26 mouse cellular contexts compared by ENCODE assay signal in genomic region chr2:9595236-9595850, GRCm38 (mm10).
DNase-seq lines count a peak whose midpoint lies in the region; ATAC-seq and TF ChIP-seq lines count a peak whose summit lies in the region.
"Had no signal": no experiment of that assay in that cellular context is flagged by ENCODE, and none has a peak within 500 bp of the region (broad histone marks: within the 10 kb centered on the region; RNA-seq: fewer than 3 reads in every experiment).

No protein-coding gene starts in this region.

- no peak overlapping the region for H3K4me2 ChIP-seq in midbrain, embryonic 13.5 days (replicated peaks)
- H3K4me2 ChIP-seq: heart, embryonic 11.5 days; hindbrain, embryonic 14.5 days; intestine, embryonic 15.5 days; liver, embryonic 12.5 days; midbrain, embryonic 15.5 days had no signal

- H3K4me1 ChIP-seq in thymus, adult 2 months (replicated peaks; ENCODE audit: control insufficient read depth, insufficient read depth, low read length), result peaks cover 31% of the 10 kb centered on the region
- H3K4me1 ChIP-seq in midbrain, embryonic 13.5 days (replicated peaks), result no peaks in the 10 kb centered on the region
- H3K4me1 ChIP-seq in hindbrain, embryonic 10.5 days (replicated peaks), result no peaks in the 10 kb centered on the region
- H3K4me1 ChIP-seq: intestine, embryonic 15.5 days; liver, embryonic 12.5 days; midbrain, embryonic 15.5 days had no signal

- H3K27ac ChIP-seq in thymus, adult 2 months (ENCODE audit: control insufficient read depth, insufficient read depth, low read length), result peak overlapping the region; percentile 99
- H3K27ac ChIP-seq in midbrain, embryonic 13.5 days, result no peak overlapping the region
- H3K27ac ChIP-seq in hindbrain, embryonic 10.5 days, result no peak overlapping the region
- H3K27ac ChIP-seq: hindbrain, embryonic 14.5 days; intestine, embryonic 15.5 days; liver, embryonic 12.5 days; macrophage; midbrain, embryonic 15.5 days had no signal

- peak; percentile 8 for ATAC-seq in activated CD4-positive, CD25-positive, alpha-beta regulatory T cell, adult 4 months
- no peak for ATAC-seq in midbrain, embryonic 13.5 days
- ATAC-seq: forebrain, embryonic 16.5 days; intestine, embryonic 15.5 days; liver, embryonic 12.5 days; liver, postnatal 0 days; midbrain, embryonic 15.5 days; Patski had no signal

- TF ChIP-seq POLR2A in thymus, adult 2 months (IDR thresholded peaks at IDR 0.05; ENCODE audit: control insufficient read depth, extremely low read depth, insufficient read depth, low read length, poor library complexity), result no peak

- WGBS in thymus, adult 2 months, result 5% methylated on average over 8 of the region's 8 CpGs
- WGBS in midbrain, embryonic 13.5 days, result 75% methylated on average over 8 of the region's 8 CpGs
- 66% methylated on average over 8 of the region's 8 CpGs for WGBS in hindbrain, embryonic 10.5 days

- no peaks in the 10 kb centered on the region for H3K36me3 ChIP-seq in thymus, adult 2 months (ENCODE audit: control insufficient read depth, insufficient read depth, low read length)
- no peaks in the 10 kb centered on the region for H3K36me3 ChIP-seq in midbrain, embryonic 13.5 days
- H3K36me3 ChIP-seq in hindbrain, embryonic 10.5 days, result no peaks in the 10 kb centered on the region
- H3K36me3 ChIP-seq: G1E; intestine, embryonic 15.5 days; liver, embryonic 12.5 days; midbrain, embryonic 15.5 days had no signal

- H3K9ac ChIP-seq in midbrain, embryonic 13.5 days (replicated peaks), result no peak overlapping the region
- H3K9ac ChIP-seq: hindbrain, embryonic 14.5 days; intestine, embryonic 15.5 days; liver, embryonic 12.5 days; liver, postnatal 0 days; midbrain, embryonic 15.5 days had no signal

- DNase-seq in CD4-positive, CD25-positive, alpha-beta regulatory T cell, adult 2 months (ENCODE audit: low read depth, low spot score), result peak; percentile 54
- peak; percentile 74 for DNase-seq in thymus, adult 2 months
- DNase-seq in thymus, postnatal 36 days, result peak; percentile 67 to 86
- no peak for DNase-seq in cerebellum, postnatal 36 days
- DNase-seq in hindbrain, embryonic 10.5 days (ENCODE audit: low spot score), result no peak
- DNase-seq: adrenal gland, postnatal 25 days; cerebellum, adult 18-20 months; cerebellum, postnatal 10 days; heart, adult 11 months; heart, postnatal 4 days; kidney, adult 2 months; kidney, postnatal 36 days; liver, postnatal 0 days; right cerebral cortex, postnatal 25 days had no signal

- H3K9me3 ChIP-seq in midbrain, embryonic 13.5 days, result no peaks in the 10 kb centered on the region
- no peaks in the 10 kb centered on the region for H3K9me3 ChIP-seq in hindbrain, embryonic 10.5 days
- H3K9me3 ChIP-seq: G1E; intestine, embryonic 15.5 days; liver, embryonic 12.5 days; midbrain, embryonic 15.5 days had no signal

- no peak overlapping the region for H3K4me3 ChIP-seq in thymus, adult 2 months (ENCODE audit: control insufficient read depth, insufficient read depth, low read length)
- H3K4me3 ChIP-seq in midbrain, embryonic 13.5 days (replicated peaks), result no peak overlapping the region
- no peak overlapping the region for H3K4me3 ChIP-seq in hindbrain, embryonic 10.5 days
- H3K4me3 ChIP-seq: erythroblast, embryonic 14.5 days; intestine, embryonic 15.5 days; liver, embryonic 12.5 days; midbrain, embryonic 15.5 days had no signal

- no peaks in the 10 kb centered on the region for H3K27me3 ChIP-seq in thymus, adult 2 months (ENCODE audit: control insufficient read depth, insufficient read depth, low read length)
- no peaks in the 10 kb centered on the region for H3K27me3 ChIP-seq in midbrain, embryonic 13.5 days
- no peaks in the 10 kb centered on the region for H3K27me3 ChIP-seq in hindbrain, embryonic 10.5 days (ENCODE audit: insufficient read depth, poor library complexity, severe bottlenecking)
- H3K27me3 ChIP-seq: intestine, embryonic 15.5 days; liver, embryonic 12.5 days; midbrain, embryonic 15.5 days; Patski had no signal

- no peak for TF ChIP-seq CTCF in thymus, adult 2 months (IDR thresholded peaks at IDR 0.05; ENCODE audit: borderline replicate concordance, control insufficient read depth, extremely low read depth, insufficient read depth, low read length, poor library complexity)

Comparison
In these comparisons a context has a peak if more than half of its experiments do, and no peak if none do; other contexts are left out.
1. DNase-seq: peak in CD4-positive, CD25-positive, alpha-beta regulatory T cell, adult 2 months (single experiment), thymus, adult 2 months (single experiment) and thymus, postnatal 36 days (2 of 2); none in cerebellum, postnatal 36 days (0 of 2) and hindbrain, embryonic 10.5 days (single experiment).